Mouse (Mus musculus): Measurements from ENCODE around the gene Dpp6.

The Dpp6 gene

DNA sequence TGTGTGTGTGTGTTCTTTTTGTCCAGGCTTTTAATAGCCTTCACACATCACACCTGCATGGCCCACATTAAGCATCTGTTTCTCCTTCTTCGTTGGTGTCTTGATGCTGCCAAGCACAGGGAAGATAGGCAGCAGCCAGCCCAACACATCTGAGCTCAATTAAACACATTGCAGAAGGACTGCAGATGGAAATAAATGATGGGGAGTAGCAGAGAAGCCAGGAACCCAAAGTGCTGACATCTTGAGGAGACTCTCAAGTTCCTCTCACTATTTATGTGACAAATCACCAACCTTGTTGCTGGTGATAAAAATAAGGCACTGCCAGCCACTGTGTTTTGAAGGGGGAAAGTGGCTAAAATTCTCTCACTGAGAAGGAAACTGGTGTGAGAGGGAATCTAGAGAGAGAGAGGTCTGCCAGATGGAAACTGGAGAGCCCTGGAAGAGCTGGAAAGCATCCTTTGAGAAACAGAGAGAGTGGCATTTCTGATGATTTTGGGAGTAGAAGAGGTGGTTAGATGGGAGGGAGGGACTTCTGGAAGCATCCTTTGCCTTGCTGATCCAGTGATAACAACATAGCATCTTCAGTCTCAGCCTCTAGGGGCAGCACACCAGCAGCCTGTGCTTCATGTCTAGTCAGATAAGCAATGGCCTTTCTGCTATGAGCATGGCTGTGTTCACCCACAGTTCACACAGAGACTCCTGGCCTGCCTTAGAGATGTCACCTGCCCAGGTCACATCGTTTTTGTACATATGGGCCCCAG, 383.8 kb downstream of the Dpp6 start:
- no peak for DNase-seq (ENCODE audit: low read depth)

DNA sequence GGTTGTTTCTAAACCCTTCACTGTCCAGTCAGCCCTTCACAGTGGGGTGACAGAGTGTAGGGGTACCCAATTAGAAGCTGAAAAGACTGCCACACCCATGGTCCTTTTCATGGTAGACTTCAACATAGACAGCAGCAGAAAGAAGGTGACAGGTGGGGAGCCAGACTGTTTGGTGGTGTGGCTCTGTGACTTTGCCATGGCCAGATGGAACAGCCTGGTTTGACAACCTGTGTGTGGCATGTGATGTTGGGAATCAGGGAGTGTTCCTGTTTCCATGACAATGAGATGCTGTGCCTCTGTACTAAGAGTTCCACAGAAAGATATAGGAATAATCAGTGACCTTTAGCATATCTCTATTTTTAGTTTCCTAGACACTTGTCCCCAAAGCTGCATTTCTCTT, 386.1 kb downstream of the Dpp6 start:
- DNase-seq (ENCODE audit: low read depth), result no peak

DNA sequence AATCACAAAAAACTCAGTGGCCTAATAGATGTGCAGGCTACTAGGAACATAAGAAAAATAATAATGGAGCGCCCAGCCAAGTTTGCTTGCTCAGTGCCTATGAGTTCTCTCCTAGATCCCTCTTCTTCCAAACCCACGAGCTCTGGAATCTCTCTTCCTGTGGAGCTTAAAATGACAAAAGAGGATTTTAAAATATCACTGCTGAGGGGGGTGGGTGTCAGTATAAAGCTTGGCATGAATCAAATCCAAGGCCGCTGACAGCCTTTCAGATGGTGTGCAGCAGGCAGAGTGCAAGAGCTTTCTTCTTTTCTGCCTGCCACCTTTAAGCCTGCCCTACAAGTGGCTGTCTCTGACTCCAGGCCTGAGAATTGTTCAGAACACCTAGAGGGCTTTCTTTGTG, 387.7 kb downstream of the Dpp6 start:
- no peak for DNase-seq (ENCODE audit: low read depth)

DNA sequence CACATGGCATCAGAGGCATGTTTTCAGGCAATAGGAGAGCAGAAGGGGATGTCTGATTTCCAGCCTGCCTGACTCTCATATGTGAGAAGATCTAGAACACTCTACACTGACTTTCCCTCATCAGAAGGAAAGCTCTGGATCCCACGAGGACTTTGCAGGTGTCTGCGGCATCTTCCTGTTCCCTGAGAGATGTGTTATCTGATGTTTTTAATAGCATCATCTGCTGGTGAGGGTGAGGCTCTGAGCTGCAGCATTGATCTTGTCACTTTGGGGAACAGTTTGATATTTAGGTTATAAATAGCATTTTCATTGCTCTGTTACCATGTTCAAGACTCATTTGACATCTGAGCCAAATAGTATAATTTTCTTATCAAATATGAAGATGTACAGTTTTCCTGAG, 388.8 kb downstream of the Dpp6 start:
- DNase-seq (ENCODE audit: low read depth), result no peak

DNA sequence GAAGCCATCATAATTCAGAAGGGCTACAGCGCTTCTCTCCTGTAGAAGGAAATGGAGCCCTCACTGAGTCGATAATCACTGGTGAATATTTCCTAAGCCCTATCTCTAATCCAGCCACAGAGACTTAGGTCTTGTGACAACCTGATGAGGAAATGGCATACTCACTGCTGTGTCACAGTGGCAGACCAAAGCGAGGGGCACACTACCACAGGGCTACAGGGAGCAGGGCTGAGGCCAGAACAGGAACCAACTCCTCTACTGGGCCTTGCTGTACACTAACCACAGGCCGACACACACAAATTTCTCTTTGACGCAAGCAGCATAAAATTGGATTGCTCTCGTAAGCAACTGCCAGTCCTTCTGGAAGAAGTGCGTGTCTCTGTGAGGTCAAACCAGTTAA, 389.2 kb downstream of the Dpp6 start:
- no peak for DNase-seq (ENCODE audit: low read depth)

DNA sequence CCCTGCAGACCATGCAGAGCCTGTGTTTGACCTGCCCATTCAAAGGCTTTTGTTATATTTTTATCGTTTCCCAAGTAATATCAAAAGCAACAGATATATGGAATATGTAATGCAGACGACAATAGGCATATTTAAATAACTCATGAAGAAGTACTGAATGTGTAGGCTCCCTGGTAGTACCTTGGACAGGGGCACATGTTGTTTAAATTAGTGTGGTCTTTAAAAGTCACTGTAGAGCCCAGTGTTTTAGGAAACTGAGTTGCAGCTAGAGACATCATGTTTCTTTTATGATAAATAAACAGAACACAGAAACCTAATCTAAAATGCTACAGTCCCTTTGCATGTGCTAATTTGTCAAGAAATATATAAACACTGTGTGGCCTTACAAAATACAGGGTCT, 403.1 kb downstream of the Dpp6 start:
- DNase-seq (ENCODE audit: low read depth), result no peak

DNA sequence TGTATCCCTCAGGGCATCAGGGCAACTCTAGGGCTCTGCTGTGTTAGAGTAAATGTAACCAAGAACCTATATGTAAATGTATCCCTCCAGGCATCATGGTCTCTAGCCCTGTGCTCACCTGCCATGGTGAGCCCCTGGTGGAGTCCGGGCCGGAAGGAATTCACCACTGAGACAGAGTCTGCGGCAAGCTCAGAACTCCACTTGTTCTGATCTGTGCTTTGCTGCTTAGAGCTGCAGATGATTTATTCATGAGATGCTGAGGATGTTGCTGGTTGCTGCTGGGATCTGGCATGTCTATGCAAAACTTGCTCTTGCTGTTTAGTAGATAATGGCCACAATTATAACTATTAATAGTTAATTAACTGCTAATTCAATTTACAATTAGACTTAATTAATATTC, 425.1 kb downstream of the Dpp6 start:
- no peak for DNase-seq (ENCODE audit: low read depth)

DNA sequence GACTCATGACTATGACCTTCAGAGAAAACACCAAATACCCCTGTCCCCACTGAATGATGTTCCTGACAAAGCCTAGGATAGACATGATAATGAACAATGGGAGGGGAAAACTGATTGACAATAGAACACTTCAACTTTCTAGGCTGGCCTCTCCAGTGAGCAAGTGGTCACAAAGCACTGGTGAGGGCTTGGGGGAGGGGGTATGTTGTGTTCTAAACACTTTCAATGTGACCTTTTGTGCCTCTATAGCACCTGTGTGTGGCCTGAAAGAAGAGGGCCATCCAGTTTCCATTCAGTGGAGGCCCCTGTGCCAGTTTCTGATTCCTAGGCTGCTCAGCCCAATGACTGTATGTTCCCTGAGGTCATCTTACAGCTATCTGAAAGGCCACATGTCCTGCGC, 426.2 kb downstream of the Dpp6 start:
- no peak for DNase-seq (ENCODE audit: low read depth)

DNA sequence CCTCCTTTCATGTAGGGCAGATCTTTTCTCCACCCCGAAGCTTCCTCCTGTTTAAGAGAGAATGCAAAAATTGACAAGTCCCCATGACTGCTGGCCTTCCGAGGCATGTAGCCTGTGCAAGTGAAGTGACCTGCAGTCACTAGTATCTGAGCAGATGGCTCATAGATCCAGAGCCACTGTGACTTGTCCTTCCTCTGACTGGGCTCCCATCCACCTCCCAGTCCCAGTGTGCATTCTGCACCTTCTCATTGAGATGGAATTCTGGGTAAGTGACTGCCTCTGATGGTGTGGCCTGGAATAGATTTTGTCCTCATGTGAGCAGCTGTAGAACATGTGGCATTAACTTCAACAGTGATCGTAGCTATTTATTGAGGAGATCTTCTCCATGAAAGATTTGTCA, 430.8 kb downstream of the Dpp6 start:
- DNase-seq (ENCODE audit: low read depth), result no peak

DNA sequence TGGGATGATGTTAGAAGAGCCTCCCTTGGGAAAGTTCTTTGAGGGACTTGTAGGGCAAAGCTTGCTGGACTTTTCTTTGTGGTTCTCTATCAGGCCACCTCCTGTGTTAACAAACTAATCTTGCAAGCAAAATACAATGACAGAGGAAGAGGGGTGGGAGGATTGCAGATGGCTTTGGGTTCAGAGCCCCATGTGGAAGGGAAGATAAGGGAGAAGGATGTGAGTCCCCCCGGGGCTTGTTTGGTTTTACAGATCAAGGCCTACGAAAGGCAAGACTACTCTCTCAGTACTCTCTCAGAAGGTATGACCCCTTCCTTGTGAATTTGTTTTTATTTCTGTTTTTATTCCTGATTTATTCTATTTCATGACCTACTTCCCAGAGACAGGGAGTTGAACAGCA, 431.7 kb downstream of the Dpp6 start:
- no peak for DNase-seq (ENCODE audit: low read depth)

DNA sequence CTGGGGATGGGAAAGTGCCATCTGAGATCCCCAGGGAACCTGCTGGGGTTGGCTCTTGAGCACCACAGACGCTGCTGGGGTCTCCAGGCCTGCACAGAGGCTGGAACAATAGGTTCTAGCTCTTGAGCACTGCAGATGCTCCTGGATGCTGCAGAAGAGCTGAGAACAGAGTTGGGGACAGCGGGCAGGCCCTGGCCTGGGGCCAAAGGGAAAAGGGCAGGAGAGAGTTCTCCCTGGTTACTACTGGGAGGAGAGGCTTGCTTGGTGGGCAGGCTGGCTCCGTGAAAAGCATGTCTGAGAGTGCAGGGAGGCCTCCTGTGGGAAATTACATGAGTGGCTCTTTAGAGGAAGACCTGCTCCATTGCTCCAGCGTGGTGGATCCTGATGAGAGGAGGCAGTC, 432.9 kb downstream of the Dpp6 start:
- DNase-seq (ENCODE audit: low read depth), result no peak

DNA sequence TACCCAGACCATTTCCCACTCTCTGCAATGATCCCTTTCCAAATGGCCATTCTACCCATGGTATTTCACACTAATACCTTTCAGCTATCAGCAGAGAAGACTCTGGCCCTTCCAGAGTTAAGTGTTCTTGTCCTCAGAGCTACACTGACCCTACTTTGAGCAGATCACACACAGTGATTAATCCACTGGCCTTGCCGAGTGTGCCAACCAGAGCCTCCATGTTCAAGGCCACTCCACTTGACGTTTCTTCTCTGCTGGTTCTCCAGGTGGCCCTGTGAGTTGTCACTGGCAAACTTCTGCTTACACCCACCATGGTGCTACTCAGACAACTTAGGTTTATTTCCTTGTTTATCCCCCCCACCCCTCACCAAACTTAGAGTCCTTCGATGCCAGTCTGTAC, 433.9 kb downstream of the Dpp6 start:
- no peak for DNase-seq (ENCODE audit: low read depth)

DNA sequence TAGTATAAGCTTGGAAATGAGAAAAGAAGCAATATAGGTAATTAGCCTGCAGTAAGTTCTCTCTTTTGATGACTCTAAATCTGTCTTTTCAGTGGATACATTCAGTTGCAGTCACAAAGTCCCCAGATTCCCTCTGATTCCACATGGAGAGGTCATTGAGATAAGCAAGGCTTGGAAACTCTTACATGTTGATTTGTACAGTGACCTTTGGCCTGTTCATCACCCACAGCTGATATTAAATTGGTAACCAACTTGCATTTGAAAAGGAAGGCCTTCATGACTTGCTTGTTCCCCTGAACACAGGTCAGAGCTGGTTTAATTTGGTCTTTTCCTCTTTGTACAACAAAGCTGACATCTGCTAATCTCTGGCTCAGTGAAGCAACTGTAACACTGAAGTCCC, 434.4 kb downstream of the Dpp6 start:
- no peak for DNase-seq (ENCODE audit: low read depth)

DNA sequence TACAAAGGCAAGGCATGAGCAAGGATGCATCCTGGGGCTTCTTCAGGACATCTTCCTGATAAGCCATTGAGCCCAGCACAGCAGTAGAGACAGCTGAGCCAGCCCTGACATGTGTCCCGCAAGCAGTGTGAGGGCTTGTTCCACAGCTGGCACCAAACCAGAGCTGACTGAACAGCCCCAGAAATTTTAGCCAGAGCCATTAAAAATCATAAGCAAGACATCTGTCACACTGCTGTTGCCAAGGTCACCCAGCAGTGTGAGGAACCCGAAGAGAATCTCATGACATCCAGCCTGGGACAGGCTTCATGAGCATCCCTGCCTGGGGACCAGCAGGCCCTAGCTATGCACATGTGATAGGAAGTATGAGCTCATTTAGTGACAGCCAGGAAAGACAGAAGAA, 438.2 kb downstream of the Dpp6 start:
- no peak for DNase-seq (ENCODE audit: low read depth)

DNA sequence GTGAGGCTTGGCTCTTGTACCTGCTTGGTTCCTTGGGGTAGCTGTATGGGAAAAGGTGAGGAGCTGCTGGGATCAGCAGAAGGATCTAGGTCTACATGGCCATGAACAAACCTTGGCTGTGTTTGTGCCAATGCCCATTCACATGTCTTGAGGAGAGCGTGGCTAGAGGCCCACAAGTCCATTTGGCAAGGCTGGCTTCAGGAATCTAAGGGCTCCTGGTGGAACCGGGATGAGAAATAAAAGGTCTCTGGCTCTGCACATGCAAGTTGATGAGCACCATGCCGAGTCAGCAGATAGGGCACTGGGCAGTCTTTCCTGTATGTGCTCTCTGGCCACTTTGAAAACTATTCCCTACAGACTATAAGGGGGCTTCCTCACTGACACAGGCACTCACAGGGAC, 441.6 kb downstream of the Dpp6 start:
- no peak for DNase-seq (ENCODE audit: low read depth)

DNA sequence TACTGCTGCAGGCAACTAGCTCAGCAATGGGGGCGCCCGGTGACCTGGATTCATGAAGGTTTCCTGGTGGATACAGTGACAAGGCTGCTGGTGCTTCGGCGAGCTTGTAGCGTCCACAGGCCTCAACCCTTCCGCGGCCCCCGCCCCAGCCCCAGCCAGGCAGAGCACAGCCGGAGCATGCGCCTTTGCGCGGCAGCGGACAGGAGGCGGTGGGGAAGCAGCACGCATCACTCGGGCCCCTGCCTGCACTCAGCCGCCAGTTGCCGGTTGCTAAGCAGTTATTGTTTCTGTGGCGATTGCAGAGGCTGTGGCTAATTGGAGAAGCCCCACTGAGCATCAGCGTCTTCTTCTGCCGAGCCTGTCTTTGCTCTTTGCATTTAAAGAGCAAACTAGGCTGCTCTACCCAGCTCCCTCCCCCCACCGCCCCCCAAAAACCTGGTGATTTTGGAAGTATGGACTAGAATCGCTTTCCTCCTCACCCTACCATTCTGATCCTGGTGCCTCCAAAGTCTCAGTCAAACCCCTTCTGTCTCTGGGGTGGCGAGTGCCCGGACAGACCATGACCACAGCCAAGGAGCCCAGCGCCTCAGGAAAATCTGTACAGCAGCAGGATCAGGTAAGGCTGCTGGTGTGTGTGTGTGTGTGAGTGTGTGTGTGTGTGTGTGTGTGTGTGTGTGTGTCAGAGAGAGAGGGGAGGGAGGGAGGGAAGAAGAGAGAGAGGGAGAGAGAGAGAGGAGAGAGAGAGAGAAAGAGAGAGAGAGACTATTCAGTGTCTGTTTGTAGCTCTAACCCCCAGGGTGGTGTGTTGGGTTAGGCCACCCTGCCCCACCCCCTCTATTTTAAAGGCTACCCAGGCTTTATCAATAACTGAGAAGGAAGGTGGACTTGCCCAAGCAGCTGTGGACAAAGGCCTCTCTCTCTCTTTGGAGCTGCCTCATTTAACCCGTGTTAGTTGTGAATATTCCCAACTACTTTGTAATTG, 445.0 kb downstream of the Dpp6 start:
- no peak for DNase-seq (ENCODE audit: low read depth)

DNA sequence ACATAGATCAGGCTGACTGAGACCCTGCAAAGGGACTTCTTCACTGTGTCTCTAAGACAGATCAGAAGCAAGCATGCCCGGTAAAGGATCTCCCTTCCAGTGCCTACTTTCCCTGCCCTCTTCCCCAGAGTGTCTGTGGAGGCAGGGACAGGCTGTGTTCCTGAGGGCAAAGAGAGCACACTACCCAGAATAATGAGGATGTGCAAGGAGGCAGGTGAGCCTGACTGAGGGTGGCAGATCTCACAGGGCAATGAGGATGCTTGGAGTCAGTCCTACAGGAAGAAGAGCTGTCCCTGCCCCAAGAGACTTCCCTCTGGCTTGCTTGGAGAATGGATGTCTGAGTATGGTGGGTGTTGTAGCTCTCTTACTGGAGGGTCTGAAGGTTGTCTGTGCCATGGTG, 445.7 kb downstream of the Dpp6 start:
- DNase-seq (ENCODE audit: low read depth), result no peak

DNA sequence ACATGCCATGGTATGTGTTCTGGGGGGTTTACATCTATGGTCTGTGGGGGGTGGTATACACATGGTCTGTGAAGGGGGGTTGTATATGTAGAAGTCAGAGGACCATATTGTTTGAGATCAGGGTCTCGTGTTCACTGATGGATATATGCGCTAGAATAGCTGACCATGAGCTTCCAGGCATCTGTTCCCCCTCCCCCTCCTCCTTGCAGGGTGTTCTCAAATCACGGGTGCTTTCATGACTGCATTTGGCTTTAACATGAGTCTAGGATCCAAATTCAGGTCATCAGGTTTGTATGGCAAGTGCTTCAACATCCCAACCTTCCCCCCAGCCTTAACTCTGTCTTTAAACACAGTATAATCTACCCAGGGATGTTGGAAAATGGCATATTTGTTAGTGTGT, 448.3 kb downstream of the Dpp6 start:
- DNase-seq (ENCODE audit: low read depth), result no peak

DNA sequence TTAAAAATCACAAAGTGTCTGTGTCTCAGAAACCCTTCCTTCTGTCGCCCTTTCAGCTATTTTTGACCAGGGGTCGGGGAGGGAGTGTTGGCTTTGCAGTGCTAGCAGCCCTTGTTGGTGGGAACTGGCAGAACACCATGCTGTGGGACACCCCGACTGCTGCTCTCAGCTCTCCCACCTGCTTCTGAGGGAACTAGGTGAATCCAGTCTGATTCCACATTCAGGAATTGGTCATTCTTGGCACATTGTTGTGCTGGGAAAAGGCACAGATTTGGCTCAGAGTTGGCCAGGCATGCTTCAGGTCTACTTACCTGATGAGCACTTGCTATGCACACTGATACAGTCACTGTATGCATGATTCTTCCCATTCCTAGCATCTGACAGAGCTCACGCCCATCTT, 454.3 kb downstream of the Dpp6 start:
- DNase-seq (ENCODE audit: low read depth), result no peak

DNA sequence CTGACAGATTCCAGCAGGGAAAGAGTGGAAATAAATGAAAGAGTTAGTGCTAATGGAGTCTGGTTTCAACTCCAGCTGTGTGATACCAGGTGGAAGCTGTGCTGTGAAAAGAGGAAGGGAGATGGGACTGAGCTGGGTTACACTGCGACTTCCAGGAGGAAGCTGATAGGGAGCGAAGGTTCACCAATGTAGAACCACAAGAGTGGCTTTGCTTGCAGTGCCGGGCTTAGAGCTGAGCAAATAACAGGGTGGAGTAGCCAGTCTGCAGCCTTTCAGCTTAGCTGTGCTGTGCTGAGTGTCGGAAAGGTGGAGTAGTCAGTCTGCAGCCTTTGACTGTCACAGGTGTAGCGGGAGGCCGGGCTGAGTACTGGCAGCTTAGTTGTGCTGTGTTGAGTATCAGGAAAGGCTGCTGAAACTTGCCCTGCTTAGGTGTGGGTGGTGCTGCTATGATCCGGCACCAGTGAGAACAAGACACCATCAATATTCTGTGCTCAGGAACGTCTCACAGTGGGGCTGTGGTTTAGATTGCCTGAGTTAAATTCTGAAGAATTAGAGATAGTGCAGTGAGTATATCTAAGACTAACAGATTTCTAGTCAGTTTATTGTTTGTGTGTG, 457.9 kb downstream of the Dpp6 start:
- DNase-seq (ENCODE audit: low read depth), result no peak

DNA sequence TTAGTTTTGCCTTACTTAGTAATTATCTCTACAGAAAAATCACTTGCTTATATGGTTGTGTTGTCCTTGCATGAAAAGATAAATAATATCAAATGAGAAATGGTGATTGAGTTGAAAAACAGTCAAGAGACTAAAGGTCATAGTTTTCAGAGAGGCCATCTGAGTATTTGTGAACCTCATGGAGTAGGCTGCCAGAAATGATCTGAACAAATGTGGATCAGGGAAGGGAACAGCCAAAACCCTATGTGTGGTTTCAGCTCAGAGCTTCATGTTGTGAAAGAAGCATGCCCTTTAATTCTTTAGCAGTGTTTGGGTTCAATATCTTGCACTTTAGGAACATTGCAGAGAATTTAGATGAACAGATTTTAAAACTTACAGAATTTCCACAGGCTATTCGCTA, 458.9 kb downstream of the Dpp6 start:
- no peak for DNase-seq (ENCODE audit: low read depth)

DNA sequence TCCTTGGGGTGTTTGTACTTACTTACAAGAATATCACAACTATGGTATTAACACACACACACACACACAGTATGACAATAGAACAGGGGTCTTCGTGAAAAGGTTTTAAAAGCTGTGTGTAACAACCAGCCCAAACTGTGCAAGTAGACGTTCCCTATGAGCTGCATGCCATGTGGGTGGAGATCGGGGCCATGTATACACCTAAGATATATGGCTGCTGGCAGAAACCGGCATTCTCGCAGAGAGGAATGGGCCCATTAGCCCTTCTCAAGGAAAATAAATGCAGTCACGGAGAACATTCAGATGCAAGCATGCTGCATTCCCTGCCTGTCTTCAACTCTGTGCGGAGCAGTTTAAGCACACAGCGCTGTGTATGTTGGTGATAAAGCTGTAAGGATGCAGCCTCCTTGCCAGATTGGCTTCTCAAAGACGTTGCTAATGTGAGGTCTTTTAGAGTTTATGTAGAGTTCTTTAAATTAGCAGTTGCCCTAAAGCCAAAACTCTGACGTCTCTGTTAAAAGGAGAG, 461.2 kb downstream of the Dpp6 start:
- no peak for DNase-seq (ENCODE audit: low read depth)

DNA sequence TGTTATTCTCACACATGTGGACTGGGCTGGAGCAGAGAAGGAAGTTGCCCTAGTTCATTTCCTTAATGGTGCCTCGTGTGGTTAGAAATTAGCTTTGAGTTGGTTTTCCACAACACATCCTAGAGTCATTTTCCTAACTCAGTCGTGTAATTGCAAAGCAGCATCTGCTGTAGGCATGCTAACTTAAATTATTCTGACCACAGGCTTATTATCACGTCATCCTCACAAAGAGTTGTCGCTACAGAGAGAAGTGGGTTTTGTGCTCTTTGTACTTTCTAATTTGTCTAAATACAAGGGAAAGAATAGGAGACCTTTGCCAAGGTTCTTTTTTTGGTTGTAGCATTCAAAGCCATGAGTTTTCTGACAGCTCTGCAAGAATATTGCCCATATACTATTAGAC, 469.9 kb downstream of the Dpp6 start:
- DNase-seq (ENCODE audit: low read depth), result no peak

Data from fibroblast of lung, adult 2 months (primary cell).